Mouse (Mus musculus) ovary, postnatal 14 days (tissue): ENCODE data around the gene Rora.
A peak's percentile ranks its signal among the peaks of the same experiment; 100 is the strongest.
"Not testable (repeated sequence)": the region's sequence is repeated elsewhere in the genome, so short reads cannot be mapped to it uniquely, and the experiment has no call there.

Experiments used
- DNase-seq: peaks from one replicate; pipeline ENCODE4 v3.0.0; 2022; ENCODE audit warnings: low spot score

Gene Rora

DNA sequence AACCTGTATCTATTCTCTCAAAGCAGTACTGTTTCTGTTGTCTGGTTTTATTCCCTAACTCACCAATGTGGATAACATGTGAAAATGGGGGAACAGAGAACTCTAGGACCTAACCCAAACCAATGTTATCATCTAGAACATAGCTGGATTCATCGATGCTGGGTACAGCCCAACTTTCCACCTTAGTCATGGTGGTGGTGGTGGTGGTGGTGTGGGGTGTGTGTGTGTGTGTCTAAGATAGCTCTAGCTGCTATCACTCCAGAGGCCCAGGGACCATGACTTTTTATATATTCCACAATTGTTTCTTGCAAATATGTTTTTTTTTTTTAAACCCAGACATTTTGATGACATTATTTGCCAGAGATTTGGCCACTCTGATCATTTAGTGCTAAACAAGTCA lies 433.7 kb downstream of the Rora start:
- no peak for DNase-seq

DNA sequence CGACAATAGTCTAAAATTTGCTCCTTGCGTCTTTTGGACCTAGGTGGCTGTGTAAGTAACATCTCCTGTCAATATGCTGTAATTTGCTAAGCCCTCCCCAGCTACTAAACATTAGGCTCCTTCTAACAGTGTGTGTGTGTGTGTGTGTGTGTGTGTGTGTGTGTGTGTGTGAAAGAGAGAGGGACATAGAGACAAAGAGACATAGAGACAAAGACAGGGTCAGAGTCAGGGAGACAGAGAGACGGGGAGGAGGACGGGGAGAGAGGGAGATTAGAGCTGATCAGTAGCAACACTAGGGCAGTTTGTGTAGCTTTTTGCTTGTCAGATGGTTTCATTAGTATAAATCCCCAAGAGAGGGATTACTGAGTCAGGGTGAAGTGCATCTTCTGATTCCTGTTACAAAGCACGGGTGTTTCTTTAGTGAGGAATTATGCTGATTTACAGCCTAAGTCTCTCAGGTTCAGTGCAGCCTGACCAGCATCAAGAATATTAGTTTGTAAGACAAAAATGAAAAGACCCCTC lies 437.2 kb downstream of the Rora start:
- no peak for DNase-seq

GRCm38 (mm10) chr9:69092119-69093013 lies 438.8 kb downstream of the Rora start:
- peak; percentile 87 for DNase-seq

- DNase-seq, result not testable (repeated sequence)
Measured at GRCm38 (mm10) chr9:69100153-69100756, 446.7 kb downstream of the Rora start.

DNA sequence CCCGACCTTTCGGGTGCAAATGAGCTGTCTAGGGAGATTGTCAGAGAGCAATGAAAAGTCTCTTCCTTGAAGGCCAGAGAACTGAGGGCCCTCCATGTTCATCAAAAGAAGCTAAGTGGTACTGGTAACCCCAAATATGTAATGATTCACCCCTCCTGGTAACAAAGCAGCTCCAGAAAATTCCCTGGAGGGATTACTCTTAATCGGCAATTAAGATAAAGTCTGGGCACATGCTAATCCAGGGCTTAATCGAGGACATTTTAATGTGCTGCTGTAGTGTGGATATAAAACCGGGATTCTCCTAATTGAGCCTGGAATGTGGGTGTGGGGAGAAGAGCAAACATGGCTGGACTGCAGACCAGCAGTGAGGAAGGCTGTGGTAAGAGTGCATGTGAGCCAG lies 450.7 kb downstream of the Rora start:
- DNase-seq, result no peak

DNA sequence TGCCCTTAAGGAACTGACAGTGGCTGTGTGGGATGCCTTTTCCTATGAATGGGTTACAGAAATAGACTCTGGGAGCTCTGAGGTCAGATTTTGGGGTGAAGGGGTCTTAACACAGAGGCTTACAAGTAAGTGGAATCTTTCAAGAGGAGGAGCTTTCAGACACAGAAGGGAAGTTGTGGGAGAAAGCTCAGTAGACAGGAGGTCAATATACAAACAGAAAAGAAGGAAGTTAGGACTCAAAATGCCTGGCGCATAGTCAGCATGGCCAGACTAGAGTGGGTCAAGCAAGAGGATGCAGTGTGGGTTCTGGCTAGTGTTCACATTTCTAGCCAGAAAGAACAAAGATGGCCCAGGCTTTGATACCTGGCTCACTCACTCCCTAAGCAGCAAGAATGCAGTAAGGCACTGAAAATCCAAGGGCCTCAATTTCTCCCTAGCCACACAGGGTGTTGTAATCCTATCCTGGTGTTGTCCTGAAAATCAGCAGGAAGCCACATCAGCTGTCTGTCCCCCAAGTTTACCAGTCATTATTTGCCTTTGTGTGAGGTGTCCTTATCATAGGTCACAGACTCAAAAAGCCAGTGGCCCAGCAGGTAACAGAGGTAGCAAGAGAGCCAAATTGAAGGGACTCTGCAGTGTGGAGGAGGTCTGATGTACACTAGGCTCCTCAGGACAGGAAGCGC lies 456.2 kb downstream of the Rora start:
- DNase-seq, result no peak

- DNase-seq, result no peak
Measured at GRCm38 (mm10) chr9:69110301-69110674, 456.7 kb downstream of the Rora start.

- DNase-seq, result no peak
Measured at GRCm38 (mm10) chr9:69110706-69111105, 457.1 kb downstream of the Rora start.

DNA sequence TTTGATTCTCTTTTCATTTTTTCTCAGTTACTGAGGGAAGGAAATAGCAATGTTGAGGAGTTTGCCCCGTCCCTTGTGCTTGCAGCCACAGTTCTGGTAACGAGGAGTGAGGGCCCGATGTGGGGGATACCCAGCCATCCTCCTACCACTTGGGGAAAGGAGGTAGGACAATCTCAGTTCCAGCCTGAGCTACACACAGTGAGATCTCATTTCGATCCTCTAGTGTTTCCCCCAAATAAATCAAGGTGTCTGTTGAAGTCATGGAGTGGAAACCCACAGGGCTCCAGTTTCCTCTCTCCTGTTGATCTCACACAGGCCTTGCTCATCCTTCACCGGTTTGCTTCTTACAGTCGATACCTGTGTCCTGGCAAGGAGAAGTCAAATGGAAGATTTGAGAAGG lies 458.0 kb downstream of the Rora start:
- no peak for DNase-seq

GRCm38 (mm10) chr9:69114429-69114984 lies 460.9 kb downstream of the Rora start:
- no peak for DNase-seq

DNA sequence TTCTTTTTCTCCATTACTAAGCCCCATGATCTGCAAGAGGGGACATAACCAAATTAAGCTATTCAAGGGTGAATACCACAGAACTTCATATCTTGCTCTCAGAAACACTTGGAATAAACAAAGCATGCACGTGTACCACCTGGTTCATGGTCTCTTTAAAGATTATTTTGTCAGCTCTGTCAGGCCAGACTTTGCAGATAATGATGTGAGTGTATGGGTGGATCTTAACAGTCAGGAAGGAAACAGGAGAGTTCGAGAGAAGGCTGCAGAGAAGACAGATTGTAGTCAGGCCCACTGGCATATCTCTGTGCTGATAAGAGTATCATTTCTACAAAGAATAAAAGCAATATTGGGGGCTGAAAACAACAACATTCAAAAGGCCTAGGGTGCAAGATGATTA lies 463.2 kb downstream of the Rora start:
- no peak for DNase-seq

DNA sequence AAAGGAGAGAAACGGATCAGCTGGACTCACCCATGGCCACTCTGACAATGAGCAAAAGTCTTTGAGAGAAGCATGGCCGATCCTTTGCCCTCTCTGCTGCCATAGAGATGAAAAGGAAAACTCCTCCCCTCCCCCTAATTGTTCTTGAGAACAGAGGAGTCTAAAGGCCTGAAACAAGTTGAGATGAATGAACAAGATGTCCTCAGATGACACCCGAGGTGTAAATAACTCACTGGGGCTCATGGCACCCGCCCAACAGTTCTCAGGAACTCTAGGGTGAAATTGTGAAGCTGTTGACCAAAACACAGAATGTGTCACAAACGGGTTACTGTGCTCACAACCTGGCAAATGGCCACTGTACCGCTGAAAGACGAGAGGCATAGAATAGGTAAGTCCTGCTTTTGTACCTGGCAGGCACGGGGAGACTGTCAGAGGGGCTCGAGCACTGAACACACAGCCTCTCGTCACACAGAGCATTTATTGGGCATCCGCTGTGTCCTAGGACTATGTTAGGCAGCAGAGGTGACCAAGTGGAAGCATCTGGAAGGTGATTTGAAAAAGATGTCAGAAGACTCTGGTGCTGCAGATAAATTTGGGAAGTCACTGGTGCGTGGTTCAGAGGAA lies 467.6 kb downstream of the Rora start:
- DNase-seq, result no peak

- DNase-seq, result peak; percentile 6
Measured at GRCm38 (mm10) chr9:69125011-69125786, 471.6 kb downstream of the Rora start.

DNA sequence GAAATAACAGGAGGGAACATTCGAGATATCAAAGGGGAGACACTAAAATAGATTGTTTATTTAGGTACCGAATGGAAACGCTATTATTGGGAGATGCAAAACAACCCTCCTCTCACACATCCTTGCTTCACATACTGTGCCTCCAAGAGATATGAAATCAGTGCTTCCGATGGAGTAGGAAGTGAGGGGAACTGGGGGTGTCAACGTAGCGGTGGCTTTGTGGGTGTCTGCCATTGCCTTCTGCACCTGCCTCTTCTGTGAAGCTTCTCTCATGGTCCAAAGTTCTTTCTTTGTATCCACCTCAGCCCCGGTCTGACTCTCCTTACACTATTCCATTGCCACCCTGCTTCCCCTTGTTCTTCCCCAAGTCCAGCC lies 472.2 kb downstream of the Rora start:
- DNase-seq, result no peak

- no peak for DNase-seq
Measured at GRCm38 (mm10) chr9:69126595-69126994, 473.0 kb downstream of the Rora start.

DNA sequence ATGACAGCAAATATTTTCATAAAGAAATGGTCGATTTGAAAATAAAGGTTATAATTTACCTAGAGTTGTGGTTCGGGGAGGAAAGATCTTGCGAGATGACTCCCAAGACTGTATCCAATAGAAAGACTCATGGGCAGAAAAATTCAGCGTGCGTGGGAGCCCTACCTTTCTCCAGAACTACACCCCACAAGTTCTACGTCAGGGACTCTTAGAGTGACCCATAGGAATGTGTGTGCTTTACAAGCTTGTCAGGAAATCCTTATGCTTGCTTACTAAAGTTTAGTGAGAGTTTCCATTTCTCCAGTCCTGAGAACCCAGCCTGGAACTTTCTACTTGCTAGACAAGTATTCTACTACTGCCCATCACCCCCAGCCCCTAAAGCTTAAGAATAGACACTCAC lies 474.7 kb downstream of the Rora start:
- DNase-seq, result no peak

DNA sequence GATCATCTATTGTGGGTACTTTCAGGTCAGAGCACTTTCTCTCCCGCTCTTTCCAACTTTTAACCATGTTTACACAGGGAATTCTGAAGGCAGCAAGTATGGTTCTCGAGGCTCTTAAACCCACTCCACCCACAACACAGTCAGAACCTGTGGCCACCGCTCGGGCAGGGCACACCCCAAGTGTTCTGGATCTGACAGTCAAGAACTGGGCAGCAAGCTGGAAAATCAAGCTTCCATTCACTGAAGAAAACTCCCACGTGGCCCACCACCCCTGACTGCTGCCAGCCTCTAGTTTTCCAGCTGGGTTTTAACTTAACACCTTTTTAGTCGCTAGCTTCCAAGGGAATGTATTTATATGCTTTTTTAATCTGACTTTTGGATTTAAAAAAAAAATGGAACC lies 479.4 kb downstream of the Rora start:
- DNase-seq, result no peak

GRCm38 (mm10) chr9:69133696-69134095 lies 480.1 kb downstream of the Rora start:
- DNase-seq, result no peak

GRCm38 (mm10) chr9:69134604-69135003 lies 481.0 kb downstream of the Rora start:
- DNase-seq, result no peak

DNA sequence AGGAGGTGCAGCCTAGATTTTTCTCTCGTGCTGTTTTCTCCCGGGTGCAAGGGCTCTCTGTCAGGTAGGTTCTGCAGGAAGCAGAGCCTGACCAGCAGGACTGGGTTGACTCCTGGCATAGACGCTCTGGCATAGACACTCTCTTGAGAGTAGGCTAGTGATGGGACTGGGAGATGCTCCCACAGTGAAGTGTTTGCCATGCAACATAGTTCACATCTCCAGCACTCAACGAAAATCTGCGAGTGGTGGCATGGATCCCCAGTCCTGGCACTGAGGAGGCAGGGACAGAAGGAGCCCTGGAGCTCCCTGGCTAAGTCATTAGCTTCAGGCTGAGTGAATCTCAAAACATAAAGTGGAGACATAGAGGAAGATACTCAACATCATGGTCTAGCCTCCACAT lies 483.2 kb downstream of the Rora start:
- no peak for DNase-seq

DNA sequence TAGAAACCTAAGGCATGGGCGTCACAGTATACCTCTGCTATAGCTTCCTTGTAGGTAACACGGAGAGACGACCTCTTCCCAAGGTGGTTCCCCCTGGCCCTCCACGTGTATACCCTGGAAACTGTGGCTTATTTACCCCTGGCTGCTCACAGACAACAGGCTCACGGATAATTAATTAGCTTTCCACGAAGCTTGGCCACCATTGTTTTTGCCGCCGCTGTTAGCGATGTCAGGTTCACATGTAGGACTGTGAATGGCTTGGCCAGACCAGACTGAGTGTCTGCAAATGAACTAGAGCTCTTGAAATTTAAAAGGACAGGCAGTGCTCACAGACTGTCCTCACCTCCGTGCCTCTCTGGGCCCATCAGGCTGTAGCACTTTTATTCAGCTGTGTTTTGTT lies 483.8 kb downstream of the Rora start:
- no peak for DNase-seq
